Mouse (Mus musculus) ES-E14 (cell line): Measurements from ENCODE around the gene Atf7ip.

Experiments used
- HCFC1 ChIP-seq: IDR thresholded peaks from 2 replicates; pipeline ENCODE4 v1.6.1; 2012; ENCODE audit warnings: low read length, inconsistent platforms, borderline replicate concordance; ENCODE audit not compliant: insufficient read depth
- ZC3H11A ChIP-seq: IDR thresholded peaks from 2 replicates; pipeline ENCODE4 v1.6.1; 2012; ENCODE audit warnings: low read depth, mild to moderate bottlenecking, inconsistent platforms, low read length, borderline replicate concordance

DNA sequence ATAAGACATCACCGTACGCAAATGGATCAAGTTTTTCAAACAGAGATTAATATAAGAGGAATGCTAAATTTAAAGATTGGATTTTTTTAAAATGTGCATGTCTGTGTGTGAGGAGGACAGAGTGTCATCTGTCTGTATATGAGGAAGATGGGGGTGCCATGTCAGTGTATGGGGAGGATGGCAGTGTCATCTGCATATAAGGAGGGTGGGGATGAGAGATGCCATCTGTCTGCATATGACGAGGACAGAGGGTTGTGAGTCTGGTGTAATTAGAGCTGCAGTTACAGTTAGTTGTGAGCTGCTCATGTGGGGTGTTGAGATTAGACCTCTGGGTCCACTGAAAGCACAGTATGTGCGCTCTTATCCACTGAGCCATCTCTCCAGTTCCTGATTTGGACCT is 84.8 kb downstream of the Atf7ip start:
- TF ChIP-seq HCFC1 (no peak), ZC3H11A (no peak)
